ENCODE assay signal across 12 mouse cellular contexts in the genomic region with DNA sequence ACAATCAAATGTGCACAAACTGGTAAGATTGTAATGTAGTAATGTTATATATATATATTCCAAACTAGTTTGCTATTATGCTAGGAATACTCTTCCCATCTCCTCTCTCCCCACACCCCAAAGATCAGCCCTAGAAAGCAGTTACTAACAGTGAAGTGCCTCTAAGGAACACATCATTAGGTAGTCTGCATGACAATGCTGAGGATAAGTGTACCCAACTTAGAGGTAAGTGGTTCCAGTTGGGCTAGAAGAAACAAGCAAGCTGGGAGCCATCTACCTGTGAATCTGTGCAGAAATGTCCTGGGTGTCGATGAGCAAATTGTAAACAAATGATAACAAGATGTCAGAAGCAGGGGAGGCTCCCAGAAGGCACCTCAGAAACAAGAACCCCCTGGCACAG.
"Had no signal": no experiment of that assay in that cellular context is flagged by ENCODE, and none has a peak within 500 bp of the region (broad histone marks: within the 10 kb centered on the region; RNA-seq: fewer than 3 reads in every experiment).

No protein-coding gene starts in this region.

- DNase-seq: retina, postnatal 1 day; right cerebral cortex, adult 18-20 months; right cerebral cortex, postnatal 14 days; right cerebral cortex, postnatal 25 days; right cerebral cortex, postnatal 4 days; spleen, adult 18-20 months; thymus, adult 18-20 months; thymus, adult 2 months; thymus, postnatal 14 days; thymus, postnatal 25 days; thymus, postnatal 36 days; thymus, postnatal 4 days had no signal
